Mouse (Mus musculus): ENCODE results near the gene Kat7. TPM values are rescaled to one million over a fixed set of nuclear protein-coding genes. Genes with fewer than 3 reads are reported as not detected.

Gene Kat7
- polyA plus RNA-seq, 1 experiment: 44.3 TPM

DNA sequence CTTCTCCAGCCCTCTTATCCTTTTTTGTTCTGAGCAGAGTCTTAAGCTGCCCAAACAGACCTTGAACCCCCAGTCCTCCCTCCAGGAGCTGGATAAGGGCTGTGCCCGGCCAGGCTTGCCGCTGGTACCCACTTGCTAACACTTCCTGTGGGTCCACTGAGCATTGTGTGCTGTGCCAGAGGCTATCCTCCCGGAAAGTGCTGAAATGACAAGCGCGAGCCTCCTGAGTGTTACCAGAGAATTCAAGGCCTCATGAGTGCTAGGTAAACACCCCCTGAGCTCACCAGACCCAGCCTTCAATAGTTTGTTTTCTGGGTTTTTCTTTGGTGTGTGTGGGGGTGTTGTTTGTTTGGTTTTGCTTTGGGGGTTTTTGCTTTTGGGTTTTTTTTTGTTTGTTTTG, 82.6 kb downstream of the Kat7 start:
- TF ChIP-seq USF1 (IDR thresholded peaks at IDR 0.05; ENCODE audit: low read depth) (no peak), FOSL1 (IDR thresholded peaks at IDR 0.05; ENCODE audit: insufficient read depth, low read length, poor library complexity, severe bottlenecking) (no peak), MYOG (IDR thresholded peaks at IDR 0.05; ENCODE audit: control insufficient read depth, extremely low read depth, insufficient read length) (no peak), MYOD1 (IDR thresholded peaks at IDR 0.05; ENCODE audit: control insufficient read depth, insufficient read length, low read depth) (no peak), CEBPB (IDR thresholded peaks at IDR 0.05; ENCODE audit: low read depth) (no peak), MAX (IDR thresholded peaks at IDR 0.05) (no peak), CTCF (IDR thresholded peaks at IDR 0.05; ENCODE audit: control insufficient read depth, insufficient read depth, insufficient read length) (no peak)

DNA sequence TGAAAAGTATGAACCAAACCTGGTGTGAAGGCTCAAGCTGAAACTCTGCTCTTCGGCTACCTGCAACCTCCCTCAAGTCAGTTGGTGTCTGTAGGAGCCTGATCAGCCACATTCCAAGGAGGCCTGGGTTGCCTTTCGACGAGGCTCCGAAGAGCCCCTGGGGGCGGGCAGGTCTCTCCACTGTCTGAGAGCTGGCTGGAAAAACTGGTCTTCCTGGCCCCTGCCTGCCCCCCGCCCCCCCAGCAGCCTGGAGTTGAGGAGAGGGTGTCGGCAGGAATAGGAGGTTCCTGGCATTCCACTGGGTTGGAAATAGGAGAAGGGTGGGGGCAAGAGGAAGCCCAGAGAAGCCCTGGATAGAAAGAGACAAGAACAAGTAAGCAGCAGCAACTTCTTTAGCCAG, 84.6 kb downstream of the Kat7 start:
- no peaks in the 10 kb centered on the region for H3K36me3 ChIP-seq (ENCODE audit: control insufficient read depth, insufficient read depth)
- TF ChIP-seq FOSL1 (IDR thresholded peaks at IDR 0.05; ENCODE audit: insufficient read depth, low read length, poor library complexity, severe bottlenecking) (no peak), CEBPB (IDR thresholded peaks at IDR 0.05; ENCODE audit: low read depth) (no peak), CTCF (IDR thresholded peaks at IDR 0.05; ENCODE audit: control insufficient read depth, insufficient read depth, insufficient read length) (no peak), MYOD1 (IDR thresholded peaks at IDR 0.05; ENCODE audit: control insufficient read depth, insufficient read length, low read depth) (no peak), USF1 (IDR thresholded peaks at IDR 0.05; ENCODE audit: low read depth) (no peak), MAX (IDR thresholded peaks at IDR 0.05) (no peak), MYOG (IDR thresholded peaks at IDR 0.05; ENCODE audit: control insufficient read depth, extremely low read depth, insufficient read length) (no peak)
- H3K27me3 ChIP-seq (ENCODE audit: control insufficient read depth, insufficient read depth, insufficient read length): no peaks in the 10 kb centered on the region
- no peaks in the 10 kb centered on the region for H3K79me3 ChIP-seq (ENCODE audit: low read depth)
- no peak overlapping the region for H3K4me3 ChIP-seq (ENCODE audit: insufficient read depth, poor library complexity, severe bottlenecking)
- H3K79me2 ChIP-seq (ENCODE audit: control insufficient read depth, insufficient read depth): no peaks in the 10 kb centered on the region
- no peak overlapping the region for H3ac ChIP-seq (ENCODE audit: control insufficient read depth, insufficient read length, low read depth)

More for the DNA sequence above, 82.6 kb downstream of the Kat7 start:
- Histone ChIP-seq H3ac (ENCODE audit: control insufficient read depth, insufficient read length, low read depth) (no peak overlapping the region), H3K79me3 (ENCODE audit: low read depth) (no peaks in the 10 kb centered on the region), H3K79me2 (ENCODE audit: control insufficient read depth, insufficient read depth) (no peaks in the 10 kb centered on the region), H3K27me3 (ENCODE audit: control insufficient read depth, insufficient read depth, insufficient read length) (no peaks in the 10 kb centered on the region), H3K36me3 (ENCODE audit: control insufficient read depth, insufficient read depth) (no peaks in the 10 kb centered on the region), H3K4me3 (ENCODE audit: insufficient read depth, poor library complexity, severe bottlenecking) (no peak overlapping the region)

Other genes with a start within 250 kb of the Kat7 start
- 51.1 TPM for gene Itga3, start 233.4 kb downstream of the Kat7 start, polyA plus RNA-seq (2012; fragmentation: generic; extraction: Trizol)
- 31.8 TPM for gene Dlx3, start 190.1 kb downstream of the Kat7 start, polyA plus RNA-seq (2012; fragmentation: generic; extraction: Trizol)
- 0.37 TPM for gene Dlx4, start 164.0 kb downstream of the Kat7 start, polyA plus RNA-seq (2012; fragmentation: generic; extraction: Trizol)
- gene Tac4, start 48.7 kb downstream of the Kat7 start, polyA plus RNA-seq (2012; fragmentation: generic; extraction: Trizol): 0.04 TPM
- gene Fam117a, start 26.8 kb upstream of the Kat7 start, polyA plus RNA-seq (2012; fragmentation: generic; extraction: Trizol): 7.7 TPM
- 79.1 TPM for gene Slc35b1, start 74.4 kb upstream of the Kat7 start, polyA plus RNA-seq (2012; fragmentation: generic; extraction: Trizol)
- gene Spop, start 103.8 kb upstream of the Kat7 start, polyA plus RNA-seq (2012; fragmentation: generic; extraction: Trizol): 59.0 TPM
- 1.2 TPM for gene Nxph3, start 204.3 kb upstream of the Kat7 start, polyA plus RNA-seq (2012; fragmentation: generic; extraction: Trizol)

Measured in C2C12 (cell line).